Comparison of ENCODE assay signal across 9 mouse cellular contexts in genomic region chr4:139926161-139926561, GRCm38 (mm10). TPM values are rescaled to one million over a fixed set of nuclear protein-coding genes. Genes with fewer than 3 reads are reported as not detected.
DNase-seq lines count a peak whose midpoint lies in the region; ATAC-seq lines count a peak whose summit lies in the region.
"Had no signal": no experiment of that assay in that cellular context is flagged by ENCODE, and none has a peak within 500 bp of the region (broad histone marks: within the 10 kb centered on the region; RNA-seq: fewer than 3 reads in every experiment).

No protein-coding gene starts in this region.

- 3% methylated on average over 11 of the region's 11 CpGs for WGBS in hindbrain, embryonic 14.5 days
- 2% methylated on average over 11 of the region's 11 CpGs for WGBS in midbrain, embryonic 10.5 days

- peak; percentile 59 for DNase-seq in retina, postnatal 1 day
- DNase-seq in retina, embryonic 14.5 days (ENCODE audit: low spot score): no peak
- DNase-seq in hindbrain, embryonic 14.5 days (ENCODE audit: low spot score): peak; percentile 69
- DNase-seq in midbrain, embryonic 10.5 days (ENCODE audit: low spot score): peak; percentile 62
- no peak for DNase-seq in ovary, postnatal 36 days (ENCODE audit: low spot score)
- DNase-seq in urinary bladder, postnatal 14 days (ENCODE audit: low spot score): no peak
- no peak for DNase-seq in kidney, postnatal 36 days
- no peak for DNase-seq in kidney, adult 9 months

- no peaks in the 10 kb centered on the region for H3K9me3 ChIP-seq in hindbrain, embryonic 14.5 days (ENCODE audit: control insufficient read depth, low read length)
- no peaks in the 10 kb centered on the region for H3K9me3 ChIP-seq in midbrain, embryonic 10.5 days (replicated peaks)
- H3K9me3 ChIP-seq: liver, embryonic 15.5 days had no signal

- no peak overlapping the region for H3K4me3 ChIP-seq in hindbrain, embryonic 14.5 days (replicated peaks; ENCODE audit: low read length)
- H3K4me3 ChIP-seq in midbrain, embryonic 10.5 days: peak overlapping the region; percentile 47
- H3K4me3 ChIP-seq: liver, embryonic 15.5 days had no signal

- H3K4me2 ChIP-seq in hindbrain, embryonic 14.5 days (replicated peaks): peak overlapping the region; percentile 48
- H3K4me2 ChIP-seq: liver, embryonic 15.5 days had no signal

- H3K36me3 ChIP-seq in hindbrain, embryonic 14.5 days (replicated peaks; ENCODE audit: control insufficient read depth, insufficient read depth): no peaks in the 10 kb centered on the region
- H3K36me3 ChIP-seq in midbrain, embryonic 10.5 days: no peaks in the 10 kb centered on the region
- H3K36me3 ChIP-seq: liver, embryonic 15.5 days had no signal

- H3K27ac ChIP-seq in hindbrain, embryonic 14.5 days: peak overlapping the region; percentile 43
- H3K27ac ChIP-seq in midbrain, embryonic 10.5 days (replicated peaks): peak overlapping the region; percentile 85
- H3K27ac ChIP-seq: liver, embryonic 15.5 days had no signal

- peaks cover 14% of the 10 kb centered on the region for H3K4me1 ChIP-seq in hindbrain, embryonic 14.5 days (replicated peaks; ENCODE audit: control insufficient read depth, insufficient read depth, low read length)
- peaks cover 41% of the 10 kb centered on the region for H3K4me1 ChIP-seq in midbrain, embryonic 10.5 days
- H3K4me1 ChIP-seq: liver, embryonic 15.5 days had no signal

- H3K9ac ChIP-seq in hindbrain, embryonic 14.5 days: peak overlapping the region; percentile 20; the same call in 1 of the 2 replicates
- H3K9ac ChIP-seq: liver, embryonic 15.5 days had no signal

- H3K27me3 ChIP-seq in hindbrain, embryonic 14.5 days (ENCODE audit: control insufficient read depth, insufficient read depth, low read length): no peaks in the 10 kb centered on the region
- peaks cover 47% of the 10 kb centered on the region for H3K27me3 ChIP-seq in midbrain, embryonic 10.5 days (ENCODE audit: low read depth, poor library complexity, severe bottlenecking)

- ATAC-seq in hindbrain, embryonic 14.5 days (ENCODE audit: low FRiP score): no peak

RNA-seq across cellular contexts. Expression of gene Klhdc7a, which starts 41.7 kb away (rescaled TPM):
- 0.44 and 0.56 TPM in 2 replicates for polyA plus RNA-seq in hindbrain, embryonic 14.5 days (2014; fragmentation: Nextera tagmentation; extraction: Ambion mirVana)
- polyA plus RNA-seq in midbrain, embryonic 10.5 days (2016; fragmentation: Nextera tagmentation; extraction: Ambion mirVana): 0.11 and 0.22 TPM in 2 replicates

Comparison
In these comparisons a context has a peak if more than half of its experiments do, and no peak if none do; other contexts are left out.
1. DNase-seq: peak in retina, postnatal 1 day (single experiment), hindbrain, embryonic 14.5 days (single experiment) and midbrain, embryonic 10.5 days (single experiment); none in retina, embryonic 14.5 days (single experiment), ovary, postnatal 36 days (single experiment), urinary bladder, postnatal 14 days (single experiment), kidney, postnatal 36 days (0 of 2) and kidney, adult 9 months (single experiment).